Mouse (Mus musculus) embryonic facial prominence, embryonic 14.5 days (tissue): Measurements from ENCODE around the gene Foxp1. TPM values are rescaled to one million over a fixed set of nuclear protein-coding genes. Genes with fewer than 3 reads are reported as not detected.
A peak's percentile ranks its signal among the peaks of the same experiment; 100 is the strongest.

ENCODE experiments used
- ATAC-seq: fragments of 200-750 bp; cut with Nextera tagmentation; 2 replicates; pipeline ENCODE4 v1.8.0; 2017; ENCODE audit warnings: low read depth, moderate number of reproducible peaks, moderate TSS enrichment
- DNase-seq: peaks from one replicate; pipeline ENCODE4 v3.0.0-alpha.2; 2015; ENCODE audit warnings: low spot score
- H3K27ac ChIP-seq: fragments of 300-500 bp; sonication (generic); replicated peaks from 2 replicates; pipeline ENCODE4 v1.5.1; 2014; ENCODE audit warnings: low read depth, mild to moderate bottlenecking, low read length, moderate library complexity
- H3K27me3 ChIP-seq: fragments of 300-500 bp; sonication (generic); replicated peaks from 2 replicates; pipeline ENCODE4 v1.6.1; 2014; ENCODE audit warnings: low read length; ENCODE audit not compliant: control insufficient read depth, insufficient read depth
- H3K36me3 ChIP-seq: fragments of 300-500 bp; sonication (generic); 2 replicates; pipeline ENCODE4 v1.6.1; 2014; ENCODE audit warnings: low read length, mixed read lengths; ENCODE audit not compliant: control insufficient read depth, insufficient read depth
- H3K4me1 ChIP-seq: fragments of 300-500 bp; sonication (generic); 2 replicates; pipeline ENCODE4 v1.6.1; 2014; ENCODE audit warnings: antibody characterized with exemption, low read length; ENCODE audit not compliant: control insufficient read depth, insufficient read depth
- H3K4me2 ChIP-seq: fragments of 300-500 bp; sonication (generic); 2 replicates; pipeline ENCODE4 v1.6.1; 2014; ENCODE audit warnings: low read depth, mild to moderate bottlenecking, low read length, moderate library complexity, mixed read lengths
- H3K4me3 ChIP-seq: fragments of 300-500 bp; sonication (generic); 2 replicates; pipeline ENCODE4 v1.5.1; 2014; ENCODE audit warnings: low read depth, mild to moderate bottlenecking, low read length
- H3K9ac ChIP-seq: fragments of 300-500 bp; sonication (generic); 2 replicates; pipeline ENCODE4 v1.6.1; 2014; ENCODE audit warnings: low read depth, mild to moderate bottlenecking, low read length, moderate library complexity, mixed read lengths
- H3K9me3 ChIP-seq: fragments of 300-500 bp; sonication (generic); 2 replicates; pipeline ENCODE4 v1.6.1; 2016; ENCODE audit warnings: low read length; ENCODE audit not compliant: control insufficient read depth
- WGBS: fragments of 180-500 bp; shearing (Covaris S2); extraction: QIAGEN DNeasy Blood & Tissue Kit; methylation state at CpG from one replicate; pipeline ENCODE4 v1.1.7; 2014; 5-methylcytosine and 5-hydroxymethylcytosine counted together
- polyA plus RNA-seq: library from polyadenylated mRNA; unstranded; fragments of >200 nt; fragmentation: Nextera tagmentation; extraction: Ambion mirVana; gene quantifications from 2 replicates; pipeline ENCODE4 v1.2.1, GENCODE M21; 2014

Gene Foxp1
- polyA plus RNA-seq, 1 experiment from 2014 or later, result 80.1 TPM

DNA sequence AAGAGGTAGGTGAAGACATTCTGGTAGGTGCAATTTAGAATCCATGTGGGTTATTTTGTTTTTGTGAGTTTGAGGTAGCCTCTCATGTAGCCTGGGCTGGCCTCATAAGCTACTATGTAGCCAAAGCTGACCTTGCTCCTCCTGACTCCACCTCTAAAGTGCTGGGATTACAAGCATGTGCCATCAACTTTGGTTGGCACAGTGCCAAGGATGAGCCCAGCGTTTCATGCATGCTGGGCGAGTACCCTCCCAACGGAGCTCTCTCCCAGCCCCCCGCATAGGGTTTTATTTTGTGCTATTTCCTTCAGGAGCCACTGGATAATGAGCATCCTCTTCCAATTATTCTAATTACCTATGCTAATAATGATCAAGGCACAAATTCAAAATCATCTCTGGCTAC, 414.1 kb downstream of the Foxp1 start:
- ATAC-seq (no peak), DNase-seq (no peak)
- H3K27me3 ChIP-seq, result no peaks in the 10 kb centered on the region
- H3K4me1 ChIP-seq, result no peaks in the 10 kb centered on the region
- no peak overlapping the region for H3K4me2 ChIP-seq
- no peaks in the 10 kb centered on the region for H3K9me3 ChIP-seq
- H3K36me3 ChIP-seq, result no peaks in the 10 kb centered on the region
- no peak overlapping the region for H3K4me3 ChIP-seq
- no peak overlapping the region for H3K27ac ChIP-seq
- H3K9ac ChIP-seq, result no peak overlapping the region
- 77% methylated on average over 4 of the region's 4 CpGs for WGBS

DNA sequence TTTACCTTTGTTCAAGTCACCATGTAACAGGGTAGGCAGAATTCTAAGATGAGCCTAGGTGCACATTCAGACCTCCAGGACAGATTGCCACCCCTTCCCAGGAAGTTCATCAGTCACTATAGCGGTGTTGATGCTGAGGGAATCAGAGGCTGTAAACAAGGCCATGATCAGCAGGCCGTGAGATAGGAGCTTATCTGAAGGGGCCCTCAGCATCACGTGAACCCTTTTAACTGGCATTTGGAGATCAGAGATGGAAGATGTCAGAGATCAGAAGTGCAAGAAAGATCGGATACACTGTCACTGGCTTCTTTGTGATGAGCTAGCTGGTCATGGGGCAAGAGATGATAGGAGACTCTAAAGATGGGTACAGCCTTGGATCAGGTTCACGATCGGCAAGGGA, 414.8 kb downstream of the Foxp1 start:
- no peaks in the 10 kb centered on the region for H3K4me1 ChIP-seq
- 95% methylated on average over 6 of the region's 6 CpGs for WGBS
- no peaks in the 10 kb centered on the region for H3K36me3 ChIP-seq
- no peak overlapping the region for H3K9ac ChIP-seq
- no peak overlapping the region for H3K4me2 ChIP-seq
- ATAC-seq (no peak), DNase-seq (no peak)
- H3K4me3 ChIP-seq, result no peak overlapping the region
- no peak overlapping the region for H3K27ac ChIP-seq
- H3K9me3 ChIP-seq, result no peaks in the 10 kb centered on the region
- H3K27me3 ChIP-seq, result 0 out of 2 replicates have a peak, but pooled peaks cover 6% of the 10 kb centered on the region

DNA sequence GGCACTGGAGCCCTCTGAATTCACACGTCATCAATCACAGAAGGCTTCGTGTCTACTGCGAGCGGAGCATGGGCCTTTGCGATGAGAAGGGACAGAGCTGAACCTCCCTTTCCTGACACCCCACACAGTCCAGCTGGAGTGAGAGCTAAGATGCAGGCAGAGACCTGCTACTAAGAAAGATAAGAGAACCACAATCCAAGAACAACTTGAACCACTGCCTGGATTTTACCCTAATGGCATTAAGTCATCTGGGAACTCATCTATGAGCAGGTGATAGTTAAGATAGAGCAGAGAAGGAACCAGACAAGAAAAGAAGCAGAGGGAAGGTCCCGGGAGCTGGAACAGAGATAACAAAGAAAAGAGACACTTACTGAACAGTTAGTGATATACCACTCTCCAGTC, 415.4 kb downstream of the Foxp1 start:
- H3K4me1 ChIP-seq, result no peaks in the 10 kb centered on the region
- ATAC-seq, result no peak
- H3K4me2 ChIP-seq, result no peak overlapping the region
- H3K9me3 ChIP-seq, result no peaks in the 10 kb centered on the region
- no peak for DNase-seq
- WGBS, result 86% methylated on average over 6 of the region's 6 CpGs
- no peak overlapping the region for H3K9ac ChIP-seq
- no peak overlapping the region for H3K4me3 ChIP-seq
- no peaks in the 10 kb centered on the region for H3K36me3 ChIP-seq
- H3K27me3 ChIP-seq, result 0 out of 2 replicates have a peak, but pooled peaks cover 6% of the 10 kb centered on the region
- no peak overlapping the region for H3K27ac ChIP-seq

DNA sequence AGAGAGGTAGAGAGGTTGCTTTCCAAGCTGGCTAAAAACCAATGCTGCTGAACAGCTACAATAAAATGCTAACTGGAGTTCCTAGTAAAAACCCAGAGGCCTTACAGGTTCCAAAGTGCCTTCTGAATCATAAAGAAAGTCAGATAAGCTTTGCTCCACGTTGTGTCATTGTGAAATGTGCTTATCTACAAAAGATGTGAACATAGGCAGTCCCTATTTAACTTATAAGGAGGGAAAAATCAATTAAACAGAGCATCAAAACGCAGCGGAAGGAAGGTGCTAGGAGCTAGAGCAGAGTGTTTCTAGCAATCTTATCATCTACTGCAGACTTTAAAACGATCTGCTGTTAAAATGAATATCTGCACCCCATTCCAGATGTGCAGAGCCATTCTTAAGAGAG, 416.5 kb downstream of the Foxp1 start:
- H3K27me3 ChIP-seq, result 0 out of 2 replicates have a peak, but pooled peaks cover 6% of the 10 kb centered on the region
- WGBS, result 76% methylated on average over 4 of the region's 4 CpGs
- ATAC-seq, result no peak

DNA sequence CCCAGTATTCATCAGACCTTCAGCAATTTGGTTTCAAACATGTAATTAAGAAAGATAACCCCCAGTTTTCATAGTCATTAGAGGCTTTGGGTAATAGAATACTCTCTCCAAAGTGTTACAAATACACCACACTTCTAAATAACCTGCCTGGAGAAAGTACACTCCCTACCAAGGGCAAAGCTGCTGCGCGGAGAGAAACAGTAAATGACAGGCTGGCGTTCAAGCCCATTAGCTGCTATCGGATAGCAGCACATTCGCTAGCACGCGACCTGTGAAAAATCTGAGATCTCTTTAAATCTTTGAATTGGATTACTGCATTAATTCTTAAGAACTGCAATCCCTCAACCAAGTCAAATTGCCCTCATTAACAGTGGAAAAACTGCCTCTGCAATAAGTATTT, 418.1 kb downstream of the Foxp1 start:
- ATAC-seq (no peak), DNase-seq (peak; percentile 35)
- no peaks in the 10 kb centered on the region for H3K9me3 ChIP-seq
- peaks cover 4% of the 10 kb centered on the region; the same call in 1 of the 2 replicates for H3K4me1 ChIP-seq
- 60% methylated on average over 7 of the region's 7 CpGs for WGBS
- H3K27me3 ChIP-seq, result 0 out of 2 replicates have a peak, but pooled peaks cover 6% of the 10 kb centered on the region
- no peak overlapping the region for H3K27ac ChIP-seq
- no peak overlapping the region for H3K9ac ChIP-seq
- H3K4me2 ChIP-seq, result no peak overlapping the region
- no peak overlapping the region for H3K4me3 ChIP-seq
- H3K36me3 ChIP-seq, result no peaks in the 10 kb centered on the region

More for the DNA sequence above, 416.5 kb downstream of the Foxp1 start:
- H3K9ac ChIP-seq, result no peak overlapping the region
- H3K36me3 ChIP-seq, result no peaks in the 10 kb centered on the region
- no peak overlapping the region for H3K27ac ChIP-seq
- H3K9me3 ChIP-seq, result no peaks in the 10 kb centered on the region
- H3K4me1 ChIP-seq, result peaks cover 4% of the 10 kb centered on the region; the same call in 1 of the 2 replicates
- no peak overlapping the region for H3K4me3 ChIP-seq
- DNase-seq, result no peak
- H3K4me2 ChIP-seq, result no peak overlapping the region

DNA sequence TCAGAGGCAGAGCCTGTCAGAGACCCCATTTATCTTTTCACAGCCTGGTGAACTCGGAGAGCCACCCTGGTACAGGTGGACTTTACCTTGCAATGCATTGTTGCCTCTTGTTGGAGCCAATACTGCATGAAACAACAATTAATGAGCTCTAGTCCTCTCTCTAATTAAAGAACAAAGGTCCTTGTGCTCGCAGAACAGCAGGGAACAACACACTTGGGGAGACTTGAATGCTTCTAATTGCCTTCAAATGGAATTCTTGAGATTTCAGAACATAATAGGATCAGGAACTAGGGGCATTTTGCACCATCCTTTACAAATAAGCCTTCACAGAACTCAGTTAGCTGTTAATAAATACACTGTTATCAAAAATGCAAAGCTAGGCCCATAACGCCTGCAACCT, 418.6 kb downstream of the Foxp1 start:
- no peak for DNase-seq
- no peak overlapping the region for H3K4me2 ChIP-seq
- ATAC-seq, result no peak
- H3K27me3 ChIP-seq, result 0 out of 2 replicates have a peak, but pooled peaks cover 6% of the 10 kb centered on the region
- no peaks in the 10 kb centered on the region for H3K36me3 ChIP-seq
- no peak overlapping the region for H3K9ac ChIP-seq
- WGBS, result 70% methylated on average over 3 of the region's 3 CpGs
- H3K27ac ChIP-seq, result no peak overlapping the region
- peaks cover 4% of the 10 kb centered on the region; the same call in 1 of the 2 replicates for H3K4me1 ChIP-seq
- H3K9me3 ChIP-seq, result no peaks in the 10 kb centered on the region
- H3K4me3 ChIP-seq, result no peak overlapping the region

DNA sequence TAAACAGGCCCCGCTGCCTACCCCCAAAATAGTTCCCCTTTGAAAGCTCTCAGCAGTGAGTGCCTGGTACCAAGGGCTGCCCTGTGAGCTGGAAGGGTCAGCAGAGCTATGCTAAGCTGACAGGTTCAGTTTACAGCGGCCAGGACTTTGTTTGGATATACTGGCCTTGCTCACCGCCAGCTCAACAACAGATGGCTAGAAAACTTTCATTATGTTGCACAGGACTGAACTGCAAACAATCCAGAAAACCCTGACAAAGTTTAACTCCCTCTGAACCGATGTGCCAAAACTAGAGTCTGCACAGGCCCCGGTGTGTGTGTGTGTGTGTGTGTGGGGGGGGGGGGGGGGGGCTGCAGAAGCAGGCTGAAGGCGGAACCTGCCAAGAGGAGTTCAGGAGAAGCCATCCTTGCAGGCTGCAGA, 421.0 kb downstream of the Foxp1 start:
- H3K27me3 ChIP-seq, result 0 out of 2 replicates have a peak, but pooled peaks cover 6% of the 10 kb centered on the region
- H3K4me2 ChIP-seq, result peak overlapping the region; percentile 31
- H3K9me3 ChIP-seq, result no peaks in the 10 kb centered on the region
- 8% methylated on average over 6 of the region's 6 CpGs for WGBS
- ATAC-seq (peak; percentile 58), DNase-seq (peak; percentile 43)
- no peak overlapping the region for H3K27ac ChIP-seq
- H3K36me3 ChIP-seq, result no peaks in the 10 kb centered on the region
- no peak overlapping the region for H3K4me3 ChIP-seq
- H3K9ac ChIP-seq, result peak overlapping the region; percentile 15; the same call in 1 of the 2 replicates
- peaks cover 6% of the 10 kb centered on the region for H3K4me1 ChIP-seq

DNA sequence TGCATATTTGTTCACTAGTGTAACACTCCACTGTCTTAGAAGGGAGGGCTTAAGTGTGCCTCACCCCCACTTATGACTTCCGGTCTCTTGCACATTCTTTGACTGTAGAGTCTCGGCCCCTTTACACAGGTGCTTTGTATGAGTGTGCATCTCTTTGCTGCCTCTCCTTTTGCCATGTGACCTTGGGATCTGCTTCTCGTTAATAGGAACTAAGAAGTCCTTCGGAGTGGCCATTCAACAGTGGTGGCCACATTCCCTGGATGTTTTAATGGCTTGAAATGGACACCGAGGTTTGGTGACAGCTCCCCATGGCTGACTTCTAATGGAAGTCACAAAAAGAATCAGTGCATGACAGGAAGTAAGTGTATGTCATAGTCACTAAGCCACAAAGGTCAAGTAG, 422.2 kb downstream of the Foxp1 start:
- DNase-seq (no peak), ATAC-seq (no peak)
- peaks cover 18% of the 10 kb centered on the region for H3K4me1 ChIP-seq
- H3K9me3 ChIP-seq, result no peaks in the 10 kb centered on the region
- H3K27ac ChIP-seq, result no peak overlapping the region
- no peak overlapping the region for H3K9ac ChIP-seq
- H3K4me2 ChIP-seq, result no peak overlapping the region
- H3K4me3 ChIP-seq, result no peak overlapping the region
- WGBS, result 39% methylated on average over 5 of the region's 5 CpGs
- no peaks in the 10 kb centered on the region for H3K36me3 ChIP-seq
- H3K27me3 ChIP-seq, result 0 out of 2 replicates have a peak, but pooled peaks cover 6% of the 10 kb centered on the region

DNA sequence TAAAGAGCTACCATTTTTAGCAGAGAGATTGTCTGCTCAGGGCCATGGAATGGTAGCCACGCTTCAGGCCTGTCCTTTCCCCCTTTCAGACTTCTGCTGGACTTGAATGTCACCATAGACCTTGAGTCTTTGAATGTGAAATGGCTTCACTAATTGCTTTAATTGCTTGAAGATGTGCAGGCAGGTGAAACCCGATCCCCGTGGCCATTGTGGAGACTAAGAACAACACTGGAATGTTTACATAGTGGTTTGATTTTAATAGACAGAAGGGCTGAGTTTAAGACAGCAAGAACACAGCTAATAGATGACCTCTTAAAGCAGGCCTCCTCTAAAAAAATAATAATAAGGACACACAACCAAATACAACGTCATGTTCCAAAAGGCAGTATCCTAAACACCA, 422.7 kb downstream of the Foxp1 start:
- Histone ChIP-seq H3K4me2 (no peak overlapping the region), H3K4me1 (peaks cover 22% of the 10 kb centered on the region), H3K27me3 (0 out of 2 replicates have a peak, but pooled peaks cover 6% of the 10 kb centered on the region), H3K36me3 (no peaks in the 10 kb centered on the region), H3K27ac (no peak overlapping the region), H3K9ac (no peak overlapping the region), H3K9me3 (no peaks in the 10 kb centered on the region), H3K4me3 (no peak overlapping the region)
- ATAC-seq (no peak), DNase-seq (peak; percentile 48)
- WGBS, result 25% methylated on average over 4 of the region's 4 CpGs
